Mouse (Mus musculus) gastrocnemius, postnatal 36 days (tissue): Measurements from ENCODE around the gene Gpatch8. TPM values are rescaled to one million over a fixed set of nuclear protein-coding genes. Genes with fewer than 3 reads are reported as not detected.
A peak's percentile ranks its signal among the peaks of the same experiment; 100 is the strongest.

Experiments used
- DNase-seq, 2 experiments: peaks; one replicate each; pipeline ENCODE4 v3.0.0; 2022
- intact Hi-C: fragments of 180-260 bp; cut with DNase I; formaldehyde crosslinking; loops from one replicate; pipeline ENCODE4 v1.15.1; 2025
- total RNA-seq, 2 experiments: library from RNA; stranded (reverse); gene quantifications; 2 replicates each; pipeline ENCODE4 v1.2.3; 2021

Gene Gpatch8
- total RNA-seq, 2 experiments from 2014 or later, result 20.2 to 24.4 TPM

DNA sequence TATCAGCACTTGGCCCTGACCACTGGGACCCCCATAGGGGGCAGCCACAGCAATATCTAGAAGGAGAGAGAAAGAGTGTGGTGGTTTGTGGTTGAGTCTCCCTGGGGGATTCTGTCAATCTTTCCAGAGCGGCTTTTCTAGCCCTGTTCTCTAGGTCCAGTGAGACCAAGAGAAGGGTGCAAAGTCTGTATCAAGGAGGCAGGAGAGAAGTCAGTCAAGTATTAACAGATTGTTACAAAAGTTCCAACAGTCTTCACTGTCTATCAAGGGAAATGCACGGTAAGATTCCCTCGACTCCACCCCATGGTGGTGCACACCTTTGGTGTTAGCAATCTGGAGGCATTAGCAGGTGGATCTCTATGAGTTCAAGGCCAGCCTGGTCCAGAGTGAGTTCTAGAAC lies 94.4 kb downstream of the Gpatch8 start:
- intact Hi-C loops, result no loop called here

DNA sequence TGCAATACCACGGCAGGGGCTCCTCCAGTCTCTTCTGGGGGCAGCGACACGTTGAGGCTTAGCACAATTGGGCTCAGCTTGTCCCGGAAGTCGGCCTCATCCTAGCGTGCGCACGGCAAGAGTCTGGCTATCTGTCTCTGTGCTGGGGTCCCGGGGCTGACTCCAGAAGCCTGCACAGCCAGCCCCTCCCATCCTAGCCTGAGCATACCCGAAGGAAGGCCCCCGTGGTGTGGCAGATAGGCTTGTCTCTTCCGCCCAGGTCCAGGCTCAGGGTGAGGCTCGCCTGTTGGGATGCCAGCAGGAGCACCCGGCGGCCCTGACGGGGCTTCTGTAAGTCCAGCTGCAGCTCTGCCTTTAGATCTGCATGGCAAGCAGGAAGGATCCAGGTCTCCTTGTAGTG lies 95.7 kb downstream of the Gpatch8 start:
- no peak for DNase-seq
- intact Hi-C loops, result no loop called here

More for the DNA sequence above, 94.4 kb downstream of the Gpatch8 start:
- no peak for DNase-seq

DNA sequence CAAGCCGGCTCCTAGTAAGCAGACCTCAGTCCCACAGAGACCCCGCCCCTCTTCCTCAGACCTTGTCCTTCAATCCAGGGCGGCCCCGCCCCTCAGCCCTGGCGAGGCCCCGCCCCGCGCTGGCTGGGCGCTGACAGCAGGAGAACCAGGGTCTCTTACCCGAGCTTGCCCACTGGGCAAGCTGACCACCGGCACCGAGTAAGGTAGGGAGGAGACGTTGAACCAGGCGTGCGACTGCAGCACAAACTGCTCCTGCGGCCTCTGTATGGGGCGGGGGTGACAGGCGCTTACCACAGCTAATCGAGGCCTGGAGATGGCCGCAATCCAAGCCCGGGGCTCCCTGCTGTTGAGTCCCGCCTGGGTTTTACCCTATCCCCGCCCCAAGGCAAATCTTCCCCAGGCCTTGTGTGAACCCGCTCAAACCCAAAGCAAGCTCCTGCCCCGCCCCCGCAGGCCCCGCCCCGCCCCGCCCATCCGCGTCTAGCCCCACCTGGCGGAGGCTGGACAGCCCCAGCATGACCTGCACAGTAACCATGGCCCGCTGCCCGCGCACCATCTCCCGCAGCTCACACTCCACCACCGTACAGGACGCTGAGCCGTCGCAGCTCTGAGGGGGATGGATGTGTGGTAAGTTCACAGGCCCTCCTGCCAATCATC lies 100.3 kb downstream of the Gpatch8 start:
- DNase-seq, result peak; percentile 51 to 58
- intact Hi-C loops, result no loop called here

DNA sequence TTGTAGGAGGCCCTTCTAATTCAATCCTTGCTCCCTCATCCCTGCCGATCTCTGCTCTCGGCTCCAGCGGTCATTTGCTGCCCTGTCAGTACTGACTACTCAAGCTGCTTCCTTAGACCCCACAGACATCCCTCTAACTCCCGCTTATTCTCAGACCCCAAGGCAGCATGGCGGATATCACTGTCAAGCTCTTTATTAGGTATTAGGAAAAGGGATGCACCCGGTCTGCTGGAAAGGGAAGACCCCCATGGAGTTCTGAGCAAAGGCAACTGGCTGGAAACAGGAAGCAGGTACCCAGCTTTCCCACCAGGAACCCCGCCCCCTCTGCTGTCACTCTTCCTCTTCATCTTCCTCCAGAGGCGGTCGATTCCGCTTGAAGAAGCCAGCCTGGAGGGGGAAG lies 103.1 kb downstream of the Gpatch8 start:
- intact Hi-C loops, result no loop called here

DNA sequence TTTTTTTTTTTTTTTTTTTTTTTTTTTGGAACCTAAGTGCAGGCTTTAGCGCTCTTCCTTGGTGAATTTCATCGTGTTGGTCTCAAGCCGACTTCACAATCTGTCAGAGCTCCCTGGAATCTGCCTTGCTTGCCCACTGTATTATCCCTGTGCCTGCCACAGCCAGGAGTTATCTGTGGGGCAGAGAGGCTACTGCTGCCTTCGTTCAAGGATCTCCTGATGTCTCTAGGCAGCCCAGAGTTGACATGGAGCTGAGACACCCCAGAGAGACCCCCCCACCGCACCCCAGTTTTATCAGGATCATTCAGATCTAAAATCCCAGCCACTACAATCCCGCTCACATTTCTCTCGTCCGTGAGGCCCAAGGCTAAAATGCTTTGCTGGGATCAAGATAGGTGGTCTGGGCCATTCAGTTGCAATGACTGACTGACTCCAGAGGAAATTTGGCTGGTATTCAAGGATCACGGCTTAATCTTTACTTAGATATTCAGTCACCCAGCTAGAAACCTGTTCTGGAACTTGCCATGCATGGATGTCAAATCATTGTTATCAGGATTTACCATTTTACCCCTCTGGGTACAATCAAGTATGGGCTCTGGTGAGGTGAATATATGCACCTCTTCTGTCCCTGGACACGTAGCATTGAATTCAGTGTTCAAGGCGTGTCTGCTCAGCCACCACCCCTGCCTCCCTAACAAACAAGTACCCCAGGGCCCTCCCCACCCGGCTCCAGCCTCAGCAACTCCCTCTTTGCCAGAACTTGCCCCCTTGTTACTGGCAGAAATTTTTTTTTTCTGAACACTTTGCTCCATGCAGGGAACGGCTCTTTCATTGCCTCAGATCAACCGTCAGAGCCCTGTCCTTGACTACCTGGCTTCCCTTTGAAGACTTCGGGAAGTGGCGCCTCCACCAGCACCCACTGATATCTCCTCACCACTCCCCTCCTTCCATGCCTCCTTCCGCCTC lies 106.9 kb downstream of the Gpatch8 start:
- DNase-seq, result no peak
- intact Hi-C loops, result no loop called here

More for the DNA sequence above, 103.1 kb downstream of the Gpatch8 start:
- DNase-seq, result no peak

DNA sequence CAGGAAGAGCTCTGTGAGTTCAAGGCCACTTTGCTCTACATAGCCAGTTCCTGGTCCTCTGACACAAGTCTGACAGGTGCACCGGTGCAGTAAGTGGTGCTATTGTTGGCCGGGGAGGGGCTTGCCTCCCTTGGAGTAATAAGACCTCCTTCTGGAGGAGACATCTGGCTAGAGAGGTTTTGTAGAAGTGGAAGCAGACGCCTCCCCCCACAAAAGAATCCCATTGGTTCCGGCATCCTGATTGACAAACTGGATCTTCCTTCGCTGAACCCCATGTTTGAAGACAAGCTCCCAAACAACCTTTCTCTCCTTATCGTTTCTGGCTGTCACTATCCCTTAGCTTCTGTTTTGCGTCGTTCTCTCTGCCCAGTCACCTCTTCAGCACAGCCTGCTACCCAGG lies 107.9 kb downstream of the Gpatch8 start:
- DNase-seq, result no peak
- intact Hi-C loops, result no loop called here

DNA sequence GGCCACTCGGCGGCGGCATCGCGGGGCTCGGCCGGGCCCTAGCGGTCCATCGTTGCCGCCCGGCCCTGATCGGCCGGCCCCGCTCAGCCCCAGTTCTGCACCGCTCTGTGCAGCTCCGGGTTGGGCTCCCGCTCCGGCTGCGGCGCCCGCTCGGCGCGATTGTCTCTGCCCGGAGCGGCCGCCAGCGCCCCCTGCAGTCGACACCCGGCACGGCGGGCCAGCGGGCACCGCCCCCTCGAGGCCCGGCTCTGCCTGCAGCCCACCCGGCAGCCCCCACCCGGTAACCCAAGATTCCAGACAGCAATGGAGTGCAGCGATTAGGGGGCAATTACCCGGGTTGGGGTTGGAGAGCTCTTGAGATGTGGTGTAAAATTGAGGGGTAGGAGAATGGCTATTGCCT lies 108.7 kb downstream of the Gpatch8 start, which contains the start of gene Fam171a2:
TSS of gene Fam171a2 (minus strand) at position 186 of the 400 bp plus-strand sequence.
- peak; percentile 65 to 67 for DNase-seq
- intact Hi-C loops, result no loop called here

DNA sequence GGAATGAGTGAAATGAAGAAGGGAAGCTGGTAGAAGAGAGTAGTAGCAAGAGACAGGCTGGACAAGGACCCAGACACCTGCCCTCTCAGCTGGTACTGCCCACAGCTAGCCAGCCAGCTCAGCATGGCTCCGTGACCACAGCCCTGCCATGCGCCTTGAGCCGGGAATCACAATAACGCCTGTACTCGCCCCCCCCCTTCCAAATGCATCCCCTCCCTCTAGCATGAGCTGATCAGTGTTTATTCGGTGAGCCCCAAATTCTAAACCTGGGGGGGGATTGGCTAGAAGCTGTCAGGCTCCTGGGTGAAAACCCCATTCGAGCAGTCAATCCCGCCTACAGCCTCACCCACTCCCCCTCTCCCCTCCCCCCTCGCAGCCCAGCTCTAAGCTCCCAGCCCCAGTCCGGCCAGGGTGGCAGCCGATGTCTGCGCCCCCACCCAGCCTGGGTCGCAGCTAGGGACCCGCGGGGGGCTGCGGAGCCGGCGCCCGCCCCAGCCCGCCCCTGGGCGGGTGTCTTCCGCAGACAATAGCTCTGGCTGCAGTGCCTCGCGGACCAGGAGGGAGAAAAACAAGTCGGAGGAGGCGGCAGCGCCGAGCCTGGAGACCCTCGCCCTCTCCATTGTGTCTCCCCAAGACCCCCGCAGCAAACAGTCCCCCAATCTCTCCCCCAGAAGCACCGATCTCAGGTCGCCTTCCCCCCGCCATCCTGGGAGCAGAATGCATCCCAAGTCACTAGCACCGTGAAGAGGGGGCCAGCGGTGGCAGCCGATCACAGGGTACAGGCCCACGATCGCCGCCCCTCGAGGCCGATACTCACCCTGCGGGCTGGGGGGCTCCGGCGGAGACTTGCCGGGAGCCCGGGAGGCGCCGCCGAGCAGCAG lies 109.4 kb downstream of the Gpatch8 start:
- DNase-seq, result no peak
- intact Hi-C loops, result no loop called here

DNA sequence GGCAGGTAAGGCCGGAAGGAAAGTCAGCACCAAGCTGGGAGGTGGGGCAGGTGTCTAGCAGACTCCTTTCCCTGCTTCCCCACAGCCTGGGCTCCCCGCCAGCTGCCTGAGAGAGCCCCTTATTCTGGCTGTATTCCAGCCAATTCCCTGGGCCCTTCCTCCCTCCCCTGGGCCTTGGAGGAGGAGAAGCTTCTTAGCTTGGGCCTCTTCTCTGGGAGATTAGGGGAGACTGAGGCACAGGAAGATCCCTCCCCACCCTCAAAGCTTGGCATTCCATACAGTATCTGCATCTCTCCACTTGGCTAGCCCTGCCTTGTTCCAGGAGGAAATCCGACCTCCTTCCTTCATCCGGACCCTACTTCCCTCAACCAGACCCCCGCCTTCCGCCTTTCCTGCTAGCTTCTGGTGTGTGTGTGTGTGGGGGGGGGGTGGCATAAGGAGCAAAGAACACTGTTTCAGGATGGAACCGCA lies 110.3 kb downstream of the Gpatch8 start:
- intact Hi-C loops, result no loop called here
- DNase-seq, result no peak

DNA sequence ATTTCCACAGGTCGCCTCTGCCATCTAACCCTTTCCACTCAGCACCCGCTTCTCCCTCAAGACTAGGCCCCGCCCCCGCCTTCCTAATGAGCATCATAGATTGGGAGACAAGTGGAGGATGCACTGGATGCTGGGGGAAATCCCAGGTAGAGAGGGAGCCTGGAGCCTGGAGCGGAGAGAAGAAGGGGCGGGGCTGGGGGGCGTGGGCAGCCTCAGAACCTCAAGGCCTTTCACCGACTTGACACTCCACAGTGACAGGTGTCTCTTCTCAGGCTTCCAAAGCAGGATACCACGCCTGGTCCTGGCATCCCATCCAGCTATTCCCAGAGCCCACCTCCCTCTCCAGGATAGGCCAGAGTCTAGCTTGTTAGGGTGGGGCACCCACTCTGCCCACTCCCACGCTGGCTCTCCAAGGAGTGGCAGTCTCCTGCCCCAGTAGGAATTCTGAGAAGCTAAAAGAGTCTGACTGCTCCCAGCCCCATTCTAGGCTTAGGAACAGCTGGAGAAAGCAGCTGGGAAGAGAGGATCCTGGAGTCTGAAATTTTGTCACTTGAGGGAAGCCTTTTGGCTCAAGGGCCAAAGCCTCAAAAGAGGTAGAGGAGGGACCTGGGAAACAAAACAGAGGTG lies 110.8 kb downstream of the Gpatch8 start:
- DNase-seq, result no peak
- intact Hi-C loops, result no loop called here

DNA sequence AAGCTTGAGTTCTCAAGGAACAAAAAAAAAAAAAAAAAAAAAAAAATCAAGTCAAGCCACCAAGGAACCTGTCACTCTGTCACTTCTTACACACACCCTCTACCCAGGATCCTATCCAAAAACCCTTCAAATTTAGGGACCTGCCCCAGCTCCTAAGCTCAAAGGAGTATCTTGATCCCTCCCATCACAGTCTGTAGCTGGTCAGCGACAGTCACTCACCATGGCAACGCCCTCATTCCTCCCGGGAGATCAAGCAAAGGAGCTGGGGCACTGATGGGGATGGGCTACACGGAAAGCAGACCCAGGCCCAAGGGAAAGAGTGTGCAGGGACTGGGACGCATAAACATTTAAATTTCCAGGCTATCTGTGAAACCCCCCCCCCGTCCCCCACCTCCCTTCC lies 111.4 kb downstream of the Gpatch8 start:
- no peak for DNase-seq
- intact Hi-C loops, result no loop called here

DNA sequence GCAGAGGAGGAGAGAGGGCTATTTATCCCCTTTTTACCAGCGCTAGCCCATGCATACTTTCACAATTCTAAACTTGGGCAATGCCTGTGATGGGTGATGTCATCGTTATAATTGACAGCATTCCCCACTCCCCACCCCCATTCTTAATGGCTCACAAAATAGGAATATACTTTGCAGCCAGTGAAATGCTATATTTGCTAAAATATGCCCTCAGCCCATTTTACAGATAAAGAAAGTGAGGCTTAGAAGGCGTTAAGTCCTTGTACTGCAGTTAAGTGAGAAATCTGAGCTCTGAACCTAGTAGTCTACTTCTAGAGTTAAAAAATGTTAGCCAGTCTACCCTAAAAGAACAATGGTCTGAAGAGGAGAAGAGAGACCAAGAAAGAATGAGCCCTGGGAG lies 111.9 kb downstream of the Gpatch8 start:
- DNase-seq, result no peak
- intact Hi-C loops, result no loop called here

DNA sequence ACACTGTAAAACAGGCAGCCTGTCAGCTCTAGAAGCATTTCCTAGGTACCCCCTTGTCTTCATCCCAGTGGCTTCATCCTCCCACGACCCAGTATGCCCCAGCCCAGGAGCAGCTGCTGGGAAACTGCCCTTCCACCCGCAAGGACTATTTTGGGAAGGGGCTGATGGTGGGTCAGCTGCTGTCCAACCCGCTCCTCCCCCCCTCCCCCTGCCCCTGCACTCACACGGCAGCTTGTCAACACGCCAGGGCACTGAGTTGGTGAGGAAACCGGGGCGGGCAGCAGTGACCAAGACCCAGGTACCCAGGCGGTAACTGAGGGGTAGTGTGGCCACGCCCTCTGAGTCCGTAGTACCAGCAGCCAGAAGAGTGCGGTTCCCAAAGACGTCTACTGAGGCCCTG lies 112.5 kb downstream of the Gpatch8 start:
- DNase-seq, result no peak
- intact Hi-C loops, result no loop called here

DNA sequence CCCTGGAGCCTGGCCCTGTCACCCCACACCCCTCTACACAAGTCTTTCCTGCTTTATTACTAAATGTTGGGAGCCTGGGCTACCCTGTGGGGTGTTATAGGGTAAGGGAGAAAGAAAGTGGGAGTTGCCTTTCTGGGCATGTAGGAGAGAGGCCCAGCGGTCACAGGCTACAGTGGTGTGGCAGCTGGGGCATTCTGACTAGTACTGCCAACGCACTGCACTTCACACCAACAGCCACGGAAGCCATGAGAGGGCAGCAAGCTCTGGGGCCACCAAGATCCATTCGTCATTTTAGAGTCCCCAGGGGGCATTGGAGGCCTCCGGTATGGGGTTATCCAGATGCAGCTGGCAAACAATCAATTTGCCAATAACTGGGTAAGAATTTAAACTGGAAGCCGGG lies 114.1 kb downstream of the Gpatch8 start:
- no peak for DNase-seq
- intact Hi-C loops, result no loop called here

DNA sequence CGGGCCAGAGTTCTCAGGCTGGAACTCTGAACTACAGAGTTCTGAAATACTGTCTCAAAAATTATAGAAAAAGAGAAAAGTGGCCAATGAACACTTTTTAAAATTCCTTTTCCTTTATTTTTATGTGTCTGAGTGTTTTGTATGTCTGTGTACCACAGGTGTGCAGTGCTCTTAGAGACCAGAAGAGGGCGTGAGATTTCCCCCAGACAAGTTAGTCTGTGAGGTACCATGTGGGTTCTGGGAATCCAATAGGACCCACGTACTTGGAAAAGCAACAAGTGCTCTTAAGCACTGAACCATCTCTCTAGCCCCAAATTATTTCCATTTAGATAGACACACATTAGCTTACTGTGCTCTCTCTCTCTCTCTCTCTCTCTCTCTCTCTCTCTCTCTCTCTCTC lies 114.8 kb downstream of the Gpatch8 start:
- intact Hi-C loops, result no loop called here
- DNase-seq, result no peak

DNA sequence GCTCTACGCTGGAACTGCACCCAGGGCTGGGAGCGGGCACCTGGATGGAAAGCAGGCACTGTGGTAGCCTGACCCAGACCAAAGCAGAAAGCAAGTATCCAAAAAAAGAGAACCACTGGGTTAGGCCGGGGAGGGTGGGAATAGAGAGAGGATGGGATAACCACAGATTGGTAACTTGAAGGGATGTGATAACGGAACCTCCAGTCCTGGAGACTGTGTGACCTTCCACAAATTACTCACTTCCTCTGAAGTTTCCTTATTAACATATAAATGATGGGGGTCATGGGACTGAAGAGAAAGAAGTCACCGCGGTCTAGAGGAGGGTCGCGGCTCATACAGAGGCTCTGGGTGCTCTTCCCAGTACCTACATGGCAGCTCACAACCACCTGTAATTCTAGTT lies 115.9 kb downstream of the Gpatch8 start:
- DNase-seq, result no peak
- intact Hi-C loops, result no loop called here

DNA sequence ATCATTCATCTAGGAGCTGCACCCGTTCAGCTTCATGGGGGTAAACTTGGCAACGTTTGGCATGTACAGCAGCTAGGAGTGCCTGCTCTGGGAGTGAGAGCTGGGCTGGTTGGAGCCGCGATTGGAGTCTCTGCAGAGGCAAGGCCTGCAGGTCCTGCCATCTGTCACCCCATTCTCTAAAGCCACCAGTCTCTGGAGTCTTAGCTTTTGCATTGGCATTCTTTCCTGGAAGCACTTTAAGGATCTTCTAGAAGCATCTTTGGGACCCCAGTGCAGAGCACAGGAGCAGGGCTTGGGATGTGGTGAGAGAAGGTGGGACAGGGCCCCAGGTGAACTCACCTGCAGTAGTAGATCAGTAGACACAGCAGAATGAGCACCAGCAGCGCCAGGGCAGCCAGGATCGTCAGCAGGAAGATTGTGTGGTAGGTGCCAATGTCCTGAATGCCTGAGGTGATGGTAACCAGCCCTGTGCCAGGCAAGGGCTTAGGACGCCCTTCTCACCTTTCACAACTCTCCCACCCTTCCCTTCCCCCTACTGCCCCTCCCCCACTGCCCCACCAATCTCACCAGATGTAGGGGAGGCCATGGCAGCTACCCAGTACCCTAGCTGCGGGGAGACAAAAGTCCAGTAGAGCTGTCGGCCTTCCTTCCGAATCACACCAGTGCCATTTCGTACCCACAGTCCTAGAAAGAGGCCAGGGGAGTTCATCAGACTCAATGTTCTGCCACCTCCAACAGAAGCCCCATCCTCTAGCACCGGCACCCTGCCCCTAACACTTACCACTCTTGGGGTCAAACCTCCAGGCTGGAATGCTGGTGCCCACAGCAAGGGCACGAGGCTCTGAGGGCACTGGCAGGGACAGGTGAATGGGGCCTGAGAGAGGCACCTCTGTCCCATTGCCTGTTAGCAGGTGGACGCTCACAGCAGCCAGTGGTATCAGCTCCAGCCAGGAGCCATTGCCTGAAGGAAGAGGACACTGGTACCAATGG lies 116.8 kb downstream of the Gpatch8 start:
- no peak for DNase-seq
- intact Hi-C loops, result no loop called here

DNA sequence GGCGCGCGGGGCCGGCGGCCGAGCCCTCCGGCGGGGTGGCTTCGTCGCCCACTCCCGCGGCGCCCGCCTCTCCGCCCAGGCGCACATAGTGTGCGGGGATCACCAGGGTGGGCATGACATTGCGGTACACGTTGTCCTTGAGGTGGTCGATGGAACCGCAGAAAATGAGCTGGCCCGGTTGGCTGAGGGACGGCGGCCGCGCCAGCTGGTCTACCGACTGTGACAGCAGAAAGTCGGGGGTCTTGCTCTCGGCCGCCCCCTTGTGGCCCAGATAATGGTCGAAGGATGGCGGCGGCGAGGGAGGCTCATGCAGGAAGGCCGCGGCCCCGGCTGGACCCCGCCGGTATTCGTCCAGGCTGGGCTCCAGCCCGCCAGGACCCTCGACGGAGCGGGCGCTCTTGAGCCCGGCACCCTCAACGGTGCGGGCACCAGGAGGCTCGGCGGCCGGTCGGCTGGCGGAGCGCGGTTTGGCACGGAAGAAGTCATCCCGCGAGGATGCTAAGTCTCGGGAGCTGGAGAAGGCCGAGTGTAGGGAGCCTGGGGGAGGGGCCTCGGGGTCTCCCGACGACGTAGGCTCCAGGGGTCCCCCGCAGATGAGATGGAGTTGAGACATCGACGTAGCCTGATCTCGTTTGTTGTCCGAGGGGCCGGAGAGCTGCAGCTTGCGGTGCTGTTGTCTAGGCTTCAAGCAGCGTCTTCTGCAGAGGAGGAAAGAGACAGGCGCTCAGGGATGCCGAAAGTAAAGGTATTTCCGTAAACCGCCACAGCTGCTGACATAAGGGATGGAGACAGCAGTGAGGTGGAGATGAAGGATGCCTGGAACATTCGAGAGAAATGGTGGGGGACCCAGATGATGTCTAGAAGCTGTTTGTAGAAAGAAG lies 117.7 kb downstream of the Gpatch8 start:
- DNase-seq, result peak; percentile 78 to 85
- intact Hi-C loops, result no loop called here
